Mouse (Mus musculus) stomach, postnatal 0 days (tissue): ENCODE data around the gene Whamm. TPM values are rescaled to one million over a fixed set of nuclear protein-coding genes. Genes with fewer than 3 reads are reported as not detected.

ENCODE experiments used
- ATAC-seq: fragments of 200-750 bp; cut with Nextera tagmentation; 2 replicates; pipeline ENCODE4 v1.8.0; 2017; ENCODE audit not compliant: low FRiP score, low TSS enrichment
- DNase-seq: peaks from one replicate; pipeline ENCODE4 v3.0.0-alpha.2; 2016; ENCODE audit warnings: low spot score
- H3K27ac ChIP-seq: fragments of 300-500 bp; sonication (generic); replicated peaks from 2 replicates; pipeline ENCODE4 v1.5.1; 2014; ENCODE audit warnings: mild to moderate bottlenecking, control low read depth
- H3K27me3 ChIP-seq: fragments of 300-500 bp; sonication (generic); 2 replicates; pipeline ENCODE4 v1.6.1; 2014; ENCODE audit warnings: low read length; ENCODE audit not compliant: control insufficient read depth, insufficient read depth
- H3K36me3 ChIP-seq: fragments of 300-500 bp; sonication (generic); 2 replicates; pipeline ENCODE4 v1.6.1; 2014; ENCODE audit warnings: low read length, mixed read lengths; ENCODE audit not compliant: control insufficient read depth, insufficient read depth
- H3K4me1 ChIP-seq: fragments of 300-500 bp; sonication (generic); replicated peaks from 2 replicates; pipeline ENCODE4 v1.6.1; 2014; ENCODE audit warnings: antibody characterized with exemption; ENCODE audit not compliant: control insufficient read depth, insufficient read depth
- H3K4me2 ChIP-seq: fragments of 300-500 bp; sonication (generic); replicated peaks from 2 replicates; pipeline ENCODE4 v1.6.1; 2014; ENCODE audit warnings: low read depth, mild to moderate bottlenecking, control low read depth, moderate library complexity
- H3K4me3 ChIP-seq: fragments of 300-500 bp; sonication (generic); 2 replicates; pipeline ENCODE4 v1.5.1; 2014; ENCODE audit warnings: low read depth, low read length, control low read depth
- H3K9ac ChIP-seq: fragments of 300-500 bp; sonication (generic); 2 replicates; pipeline ENCODE4 v1.6.1; 2014; ENCODE audit warnings: mild to moderate bottlenecking, low read length, control low read depth, mixed read lengths
- H3K9me3 ChIP-seq: fragments of 300-500 bp; sonication (generic); 2 replicates; pipeline ENCODE4 v1.6.1; 2016; ENCODE audit warnings: low read length; ENCODE audit not compliant: control insufficient read depth
- CTCF ChIP-seq: IDR thresholded peaks from 2 replicates; pipeline ENCODE4 v1.5.1; 2016; ENCODE audit warnings: antibody characterized with exemption, low read depth, mild to moderate bottlenecking, moderate library complexity
- EP300 ChIP-seq: optimal IDR thresholded peaks from 2 replicates; pipeline ENCODE3; 2016; ENCODE audit warnings: antibody characterized with exemption
- WGBS: fragments of 180-500 bp; shearing (Covaris S2); extraction: QIAGEN DNeasy Blood & Tissue Kit; methylation state at CpG from one replicate; pipeline ENCODE4 v1.1.7; 2014; 5-methylcytosine and 5-hydroxymethylcytosine counted together
- polyA plus RNA-seq: library from polyadenylated mRNA; unstranded; fragments of >200 nt; fragmentation: Nextera tagmentation; extraction: Ambion mirVana; gene quantifications from 2 replicates; pipeline ENCODE4 v1.2.1, GENCODE M21; 2015

The Whamm gene
- polyA plus RNA-seq, 1 experiment from 2014 or later = 3.8 TPM

- DNase-seq (no peak), ATAC-seq (no peak)
- TF ChIP-seq CTCF (no peak), EP300 (no peak)
- Histone ChIP-seq H3K4me3 (no peak overlapping the region), H3K27ac (no peak overlapping the region), H3K4me1 (no peaks in the 10 kb centered on the region), H3K4me2 (no peak overlapping the region), H3K27me3 (no peaks in the 10 kb centered on the region), H3K9me3 (no peaks in the 10 kb centered on the region), H3K9ac (no peak overlapping the region), H3K36me3 (no peaks in the 10 kb centered on the region)
- 84% methylated on average over 4 of the region's 4 CpGs for WGBS
These were observed 51.7 kb downstream of the Whamm start for GRCm38 (mm10) chr7:81622793-81623192.

DNA sequence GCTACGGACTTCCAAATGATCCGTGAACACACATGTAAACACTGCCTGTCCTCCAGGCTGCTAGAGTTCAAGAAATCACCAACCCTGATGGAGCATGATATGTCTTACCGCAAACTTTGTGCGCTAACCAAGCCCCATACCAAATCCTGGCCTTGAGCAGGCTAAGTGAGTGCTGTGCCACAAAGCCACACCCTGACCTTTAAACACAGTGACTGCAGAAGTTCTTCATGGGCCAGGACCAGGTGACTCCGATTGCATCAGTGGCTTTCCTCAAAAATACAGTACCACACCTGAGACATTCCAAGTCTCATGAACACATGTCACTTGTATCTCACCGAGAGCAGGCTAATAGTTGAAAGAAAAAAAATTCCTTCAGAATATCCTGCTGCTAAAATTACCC lies 52.7 kb downstream of the Whamm start:
- Histone ChIP-seq H3K4me2 (no peak overlapping the region), H3K4me1 (no peaks in the 10 kb centered on the region), H3K9ac (no peak overlapping the region), H3K27ac (no peak overlapping the region), H3K27me3 (no peaks in the 10 kb centered on the region), H3K4me3 (no peak overlapping the region), H3K36me3 (no peaks in the 10 kb centered on the region), H3K9me3 (no peaks in the 10 kb centered on the region)
- ATAC-seq = peak; percentile 80
- WGBS = 60% methylated on average over 6 of the region's 6 CpGs
- TF ChIP-seq EP300 (no peak), CTCF (no peak)
- peak; percentile 22 for DNase-seq

DNA sequence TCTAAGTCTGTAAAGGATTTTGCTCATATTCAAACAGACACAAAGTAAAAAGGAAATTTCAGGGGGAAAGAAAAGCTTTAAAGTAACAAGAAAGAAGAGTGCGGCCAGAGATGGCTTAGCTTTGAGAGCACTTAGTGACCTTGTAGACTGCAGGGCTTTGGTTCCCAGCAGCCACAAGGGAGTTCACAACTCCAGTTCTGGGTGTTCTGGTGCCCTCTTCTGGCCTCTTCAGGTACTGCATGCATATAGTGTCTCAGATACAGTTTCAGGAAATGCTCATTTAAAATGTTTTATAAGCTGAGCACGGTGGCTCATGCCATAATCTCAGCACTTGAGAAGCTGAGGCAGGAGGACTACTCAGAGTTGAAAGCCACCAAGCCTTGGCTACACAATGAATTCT lies 55.4 kb downstream of the Whamm start:
- 82% methylated on average over 2 of the region's 2 CpGs for WGBS
- Histone ChIP-seq H3K27ac (no peak overlapping the region), H3K36me3 (no peaks in the 10 kb centered on the region; the same call in 1 of the 2 replicates), H3K9me3 (no peaks in the 10 kb centered on the region), H3K27me3 (no peaks in the 10 kb centered on the region), H3K4me3 (no peak overlapping the region), H3K4me2 (no peak overlapping the region), H3K4me1 (no peaks in the 10 kb centered on the region), H3K9ac (no peak overlapping the region)
- DNase-seq = peak; percentile 23
- TF ChIP-seq CTCF = peak; percentile 68
- TF ChIP-seq EP300 = no peak
- ATAC-seq = no peak

GRCm38 (mm10) chr7:81631261-81631660 lies 60.2 kb downstream of the Whamm start:
- Histone ChIP-seq H3K4me3 (no peak overlapping the region), H3K36me3 (no peaks in the 10 kb centered on the region; the same call in 1 of the 2 replicates), H3K27me3 (no peaks in the 10 kb centered on the region), H3K9me3 (no peaks in the 10 kb centered on the region), H3K4me2 (no peak overlapping the region), H3K4me1 (no peaks in the 10 kb centered on the region), H3K27ac (no peak overlapping the region), H3K9ac (no peak overlapping the region)
- DNase-seq (no peak), ATAC-seq (no peak)
- 92% methylated on average over 8 of the region's 8 CpGs for WGBS
- no peak for TF ChIP-seq CTCF
- no peak for TF ChIP-seq EP300

- Histone ChIP-seq H3K4me2 (no peak overlapping the region), H3K27ac (no peak overlapping the region), H3K27me3 (no peaks in the 10 kb centered on the region), H3K9me3 (no peaks in the 10 kb centered on the region), H3K4me1 (no peaks in the 10 kb centered on the region), H3K36me3 (no peaks in the 10 kb centered on the region; the same call in 1 of the 2 replicates), H3K9ac (no peak overlapping the region), H3K4me3 (no peak overlapping the region)
- no peak for TF ChIP-seq EP300
- TF ChIP-seq CTCF = no peak
- no peak for ATAC-seq
- 82% methylated on average over 6 of the region's 6 CpGs for WGBS
- no peak for DNase-seq
These were observed 61.5 kb downstream of the Whamm start for GRCm38 (mm10) chr7:81632586-81632985.

DNA sequence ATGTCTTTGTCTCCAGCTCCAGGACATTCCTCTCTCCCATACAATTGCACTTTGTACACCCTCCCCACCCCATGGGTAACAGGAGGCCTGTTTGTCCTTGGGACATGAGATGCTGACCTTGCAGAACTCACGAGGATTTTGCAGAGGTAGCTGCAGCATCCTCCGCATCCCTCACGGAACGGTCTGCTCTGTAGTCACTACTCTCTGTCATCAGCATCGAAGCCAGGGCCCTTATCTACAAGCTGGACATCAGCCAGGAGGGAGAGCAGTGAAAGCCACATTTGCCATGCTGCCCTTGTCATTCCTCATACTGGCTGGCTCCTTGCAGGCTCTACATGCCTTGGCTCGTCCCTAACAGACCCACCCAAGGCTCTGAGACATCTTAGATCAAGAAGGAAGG lies 70.0 kb downstream of the Whamm start:
- no peak overlapping the region for H3K9ac ChIP-seq
- H3K27me3 ChIP-seq = no peaks in the 10 kb centered on the region
- no peaks in the 10 kb centered on the region for H3K4me1 ChIP-seq
- WGBS = 67% methylated on average over 6 of the region's 6 CpGs
- no peak for DNase-seq
- no peak overlapping the region for H3K4me2 ChIP-seq
- ATAC-seq = no peak
- TF ChIP-seq EP300 (no peak), CTCF (no peak)
- no peaks in the 10 kb centered on the region for H3K36me3 ChIP-seq
- H3K27ac ChIP-seq = no peak overlapping the region
- no peak overlapping the region for H3K4me3 ChIP-seq
- no peaks in the 10 kb centered on the region for H3K9me3 ChIP-seq
